Mouse (Mus musculus): ENCODE data around the gene Slc35e4. TPM values are rescaled to one million over a fixed set of nuclear protein-coding genes. Genes with fewer than 3 reads are reported as not detected.
"Not testable (repeated sequence)": the region's sequence is repeated elsewhere in the genome, so short reads cannot be mapped to it uniquely, and the experiment has no call there.

Gene Slc35e4
- total RNA-seq (2017): 3.3 and 4.1 TPM in 2 replicates

- peak; percentile 59 to 70 for ATAC-seq (replicated peaks in 1 of 2; ENCODE audit: insufficient read depth in 1 of 2, low FRiP score in 2 of 2, low TSS enrichment in 1 of 2, low read depth in 1 of 2, poor library complexity in 2 of 2, severe bottlenecking in 2 of 2)
These were observed at the start of gene Slc35e4 for GRCm38 (mm10) chr11:3914109-3914840. TSS of gene Slc35e4 (minus strand) at chr11:3914664.

- ATAC-seq (replicated peaks in 1 of 2; ENCODE audit: insufficient read depth in 1 of 2, low FRiP score in 2 of 2, low TSS enrichment in 1 of 2, low read depth in 1 of 2, poor library complexity in 2 of 2, severe bottlenecking in 2 of 2): peak; percentile 89 to 93
These were observed 49.3 kb upstream of the Slc35e4 start, which contains the start of gene Pes1 for GRCm38 (mm10) chr11:3963610-3964415. TSS of gene Pes1 (plus strand) at chr11:3963975.

GRCm38 (mm10) chr11:3963155-3963554, 48.7 kb upstream of the Slc35e4 start:
- ATAC-seq (replicated peaks in 1 of 2; ENCODE audit: insufficient read depth in 1 of 2, low FRiP score in 2 of 2, low TSS enrichment in 1 of 2, low read depth in 1 of 2, poor library complexity in 2 of 2, severe bottlenecking in 2 of 2): no peak

- no peak for ATAC-seq (replicated peaks in 1 of 2; ENCODE audit: insufficient read depth in 1 of 2, low FRiP score in 2 of 2, low TSS enrichment in 1 of 2, low read depth in 1 of 2, poor library complexity in 2 of 2, severe bottlenecking in 2 of 2)
These were observed 47.3 kb upstream of the Slc35e4 start for GRCm38 (mm10) chr11:3961761-3962160.

GRCm38 (mm10) chr11:3960901-3961300, 46.4 kb upstream of the Slc35e4 start:
- ATAC-seq (replicated peaks in 1 of 2; ENCODE audit: insufficient read depth in 1 of 2, low FRiP score in 2 of 2, low TSS enrichment in 1 of 2, low read depth in 1 of 2, poor library complexity in 2 of 2, severe bottlenecking in 2 of 2): no peak

GRCm38 (mm10) chr11:3955371-3955770, 40.9 kb upstream of the Slc35e4 start:
- not testable (repeated sequence) for ATAC-seq (replicated peaks in 1 of 2; ENCODE audit: insufficient read depth in 1 of 2, low FRiP score in 2 of 2, low TSS enrichment in 1 of 2, low read depth in 1 of 2, poor library complexity in 2 of 2, severe bottlenecking in 2 of 2)

GRCm38 (mm10) chr11:3954876-3955275, 40.4 kb upstream of the Slc35e4 start:
- not testable (repeated sequence) for ATAC-seq (replicated peaks in 1 of 2; ENCODE audit: insufficient read depth in 1 of 2, low FRiP score in 2 of 2, low TSS enrichment in 1 of 2, low read depth in 1 of 2, poor library complexity in 2 of 2, severe bottlenecking in 2 of 2)

GRCm38 (mm10) chr11:3946386-3946785, 31.9 kb upstream of the Slc35e4 start:
- ATAC-seq (replicated peaks in 1 of 2; ENCODE audit: insufficient read depth in 1 of 2, low FRiP score in 2 of 2, low TSS enrichment in 1 of 2, low read depth in 1 of 2, poor library complexity in 2 of 2, severe bottlenecking in 2 of 2): no peak

GRCm38 (mm10) chr11:3941371-3941770, 26.9 kb upstream of the Slc35e4 start:
- no peak for ATAC-seq (replicated peaks in 1 of 2; ENCODE audit: insufficient read depth in 1 of 2, low FRiP score in 2 of 2, low TSS enrichment in 1 of 2, low read depth in 1 of 2, poor library complexity in 2 of 2, severe bottlenecking in 2 of 2)

- ATAC-seq (replicated peaks in 1 of 2; ENCODE audit: insufficient read depth in 1 of 2, low FRiP score in 2 of 2, low TSS enrichment in 1 of 2, low read depth in 1 of 2, poor library complexity in 2 of 2, severe bottlenecking in 2 of 2): no peak
These were observed 22.9 kb upstream of the Slc35e4 start for GRCm38 (mm10) chr11:3937321-3937874.

GRCm38 (mm10) chr11:3936318-3936717, 21.9 kb upstream of the Slc35e4 start:
- no peak for ATAC-seq (replicated peaks in 1 of 2; ENCODE audit: insufficient read depth in 1 of 2, low FRiP score in 2 of 2, low TSS enrichment in 1 of 2, low read depth in 1 of 2, poor library complexity in 2 of 2, severe bottlenecking in 2 of 2)

- no peak for ATAC-seq (replicated peaks in 1 of 2; ENCODE audit: insufficient read depth in 1 of 2, low FRiP score in 2 of 2, low TSS enrichment in 1 of 2, low read depth in 1 of 2, poor library complexity in 2 of 2, severe bottlenecking in 2 of 2)
These were observed 20.7 kb upstream of the Slc35e4 start for GRCm38 (mm10) chr11:3935135-3935534.

- ATAC-seq (replicated peaks in 1 of 2; ENCODE audit: insufficient read depth in 1 of 2, low FRiP score in 2 of 2, low TSS enrichment in 1 of 2, low read depth in 1 of 2, poor library complexity in 2 of 2, severe bottlenecking in 2 of 2): no peak
These were observed 19.4 kb upstream of the Slc35e4 start for GRCm38 (mm10) chr11:3933756-3934285.

GRCm38 (mm10) chr11:3931511-3932211, 17.2 kb upstream of the Slc35e4 start, which contains the start of gene Tcn2:
TSS of gene Tcn2 (minus strand) at chr11:3932159.
- peak; percentile 80 to 85 for ATAC-seq (replicated peaks in 1 of 2; ENCODE audit: insufficient read depth in 1 of 2, low FRiP score in 2 of 2, low TSS enrichment in 1 of 2, low read depth in 1 of 2, poor library complexity in 2 of 2, severe bottlenecking in 2 of 2)

- ATAC-seq (replicated peaks in 1 of 2; ENCODE audit: insufficient read depth in 1 of 2, low FRiP score in 2 of 2, low TSS enrichment in 1 of 2, low read depth in 1 of 2, poor library complexity in 2 of 2, severe bottlenecking in 2 of 2): no peak
These were observed 16.5 kb upstream of the Slc35e4 start for GRCm38 (mm10) chr11:3930931-3931330.

GRCm38 (mm10) chr11:3930019-3930418, 15.6 kb upstream of the Slc35e4 start:
- ATAC-seq (replicated peaks in 1 of 2; ENCODE audit: insufficient read depth in 1 of 2, low FRiP score in 2 of 2, low TSS enrichment in 1 of 2, low read depth in 1 of 2, poor library complexity in 2 of 2, severe bottlenecking in 2 of 2): peak in 1 of 2 experiments; percentile 57; a peak in 2 of 4 replicates

- ATAC-seq (replicated peaks in 1 of 2; ENCODE audit: insufficient read depth in 1 of 2, low FRiP score in 2 of 2, low TSS enrichment in 1 of 2, low read depth in 1 of 2, poor library complexity in 2 of 2, severe bottlenecking in 2 of 2): no peak
These were observed 11.5 kb upstream of the Slc35e4 start for GRCm38 (mm10) chr11:3925916-3926315.
